Mouse (Mus musculus): ENCODE measurements around the gene Gfpt1. TPM values are rescaled to one million over a fixed set of nuclear protein-coding genes. Genes with fewer than 3 reads are reported as not detected.
"Not testable (repeated sequence)": the region's sequence is repeated elsewhere in the genome, so short reads cannot be mapped to it uniquely, and the experiment has no call there.

Gfpt1 gene
- polyA plus RNA-seq, 1 experiment from 2014 or later = 22.3 TPM

- no peaks in the 10 kb centered on the region for H3K4me1 ChIP-seq (ENCODE audit: control insufficient read depth, insufficient read depth, low read length)
- H3K36me3 ChIP-seq (ENCODE audit: control insufficient read depth, insufficient read depth, low read length) = peaks cover 80% of the 10 kb centered on the region
- WGBS = 88% methylated on average over 4 of the region's 4 CpGs
- no peaks in the 10 kb centered on the region for H3K9me3 ChIP-seq (ENCODE audit: control insufficient read depth, low read length)
- H3K9ac ChIP-seq (ENCODE audit: low read depth, low read length) = no peak overlapping the region
- H3K27me3 ChIP-seq (ENCODE audit: control insufficient read depth, insufficient read depth, low read length) = no peaks in the 10 kb centered on the region
- no peak overlapping the region for H3K27ac ChIP-seq (ENCODE audit: low read depth, low read length)
- H3K4me2 ChIP-seq (replicated peaks; ENCODE audit: low read depth, low read length) = no peak overlapping the region
- no peak for ATAC-seq (ENCODE audit: low FRiP score, low TSS enrichment)
- no peak overlapping the region for H3K4me3 ChIP-seq (ENCODE audit: low read length)
Measured at GRCm38 (mm10) chr6:87079457-87079856, 36.8 kb downstream of the Gfpt1 start.

GRCm38 (mm10) chr6:87085026-87085425, 42.4 kb downstream of the Gfpt1 start:
- Histone ChIP-seq H3K36me3 (ENCODE audit: control insufficient read depth, insufficient read depth, low read length) (peaks cover 93% of the 10 kb centered on the region), H3K9ac (ENCODE audit: low read depth, low read length) (no peak overlapping the region), H3K4me1 (ENCODE audit: control insufficient read depth, insufficient read depth, low read length) (no peaks in the 10 kb centered on the region), H3K9me3 (ENCODE audit: control insufficient read depth, low read length) (no peaks in the 10 kb centered on the region), H3K27me3 (ENCODE audit: control insufficient read depth, insufficient read depth, low read length) (no peaks in the 10 kb centered on the region), H3K4me3 (ENCODE audit: low read length) (no peak overlapping the region), H3K4me2 (replicated peaks; ENCODE audit: low read depth, low read length) (no peak overlapping the region), H3K27ac (ENCODE audit: low read depth, low read length) (no peak overlapping the region)
- WGBS = 85% methylated on average over 6 of the region's 6 CpGs
- no peak for ATAC-seq (ENCODE audit: low FRiP score, low TSS enrichment)

- Histone ChIP-seq H3K4me3 (ENCODE audit: low read length) (no peak overlapping the region), H3K9me3 (ENCODE audit: control insufficient read depth, low read length) (no peaks in the 10 kb centered on the region), H3K9ac (ENCODE audit: low read depth, low read length) (no peak overlapping the region), H3K36me3 (ENCODE audit: control insufficient read depth, insufficient read depth, low read length) (peaks cover 70% of the 10 kb centered on the region), H3K27me3 (ENCODE audit: control insufficient read depth, insufficient read depth, low read length) (no peaks in the 10 kb centered on the region), H3K4me2 (replicated peaks; ENCODE audit: low read depth, low read length) (no peak overlapping the region), H3K27ac (ENCODE audit: low read depth, low read length) (no peak overlapping the region), H3K4me1 (ENCODE audit: control insufficient read depth, insufficient read depth, low read length) (no peaks in the 10 kb centered on the region)
- ATAC-seq (ENCODE audit: low FRiP score, low TSS enrichment) = no peak
- 94% methylated on average over 5 of the region's 5 CpGs for WGBS
Measured at GRCm38 (mm10) chr6:87088356-87088755, 45.7 kb downstream of the Gfpt1 start.

GRCm38 (mm10) chr6:87090877-87091276, 48.2 kb downstream of the Gfpt1 start:
- H3K9me3 ChIP-seq (ENCODE audit: control insufficient read depth, low read length) = no peaks in the 10 kb centered on the region
- no peak overlapping the region for H3K4me3 ChIP-seq (ENCODE audit: low read length)
- no peak overlapping the region for H3K4me2 ChIP-seq (replicated peaks; ENCODE audit: low read depth, low read length)
- H3K27me3 ChIP-seq (ENCODE audit: control insufficient read depth, insufficient read depth, low read length) = no peaks in the 10 kb centered on the region
- H3K27ac ChIP-seq (ENCODE audit: low read depth, low read length) = no peak overlapping the region
- H3K9ac ChIP-seq (ENCODE audit: low read depth, low read length) = no peak overlapping the region
- H3K4me1 ChIP-seq (ENCODE audit: control insufficient read depth, insufficient read depth, low read length) = no peaks in the 10 kb centered on the region
- no peak for ATAC-seq (ENCODE audit: low FRiP score, low TSS enrichment)
- H3K36me3 ChIP-seq (ENCODE audit: control insufficient read depth, insufficient read depth, low read length) = peaks cover 45% of the 10 kb centered on the region
- WGBS = 73% methylated on average over 3 of the region's 3 CpGs

GRCm38 (mm10) chr6:87092476-87092875, 49.8 kb downstream of the Gfpt1 start:
- Histone ChIP-seq H3K4me1 (ENCODE audit: control insufficient read depth, insufficient read depth, low read length) (no peaks in the 10 kb centered on the region), H3K4me3 (ENCODE audit: low read length) (no peak overlapping the region), H3K4me2 (replicated peaks; ENCODE audit: low read depth, low read length) (no peak overlapping the region), H3K36me3 (ENCODE audit: control insufficient read depth, insufficient read depth, low read length) (peaks cover 32% of the 10 kb centered on the region), H3K27ac (ENCODE audit: low read depth, low read length) (no peak overlapping the region), H3K27me3 (ENCODE audit: control insufficient read depth, insufficient read depth, low read length) (no peaks in the 10 kb centered on the region), H3K9me3 (ENCODE audit: control insufficient read depth, low read length) (no peaks in the 10 kb centered on the region), H3K9ac (ENCODE audit: low read depth, low read length) (no peak overlapping the region)
- ATAC-seq (ENCODE audit: low FRiP score, low TSS enrichment) = no peak
- WGBS = 74% methylated on average over 5 of the region's 5 CpGs

- not testable (repeated sequence) for ATAC-seq (ENCODE audit: low FRiP score, low TSS enrichment); H3K4me2 ChIP-seq (replicated peaks; ENCODE audit: low read depth, low read length); H3K27me3 ChIP-seq (ENCODE audit: control insufficient read depth, insufficient read depth, low read length); H3K27ac ChIP-seq (ENCODE audit: low read depth, low read length); H3K4me3 ChIP-seq (ENCODE audit: low read length); H3K9ac ChIP-seq (ENCODE audit: low read depth, low read length); H3K4me1 ChIP-seq (ENCODE audit: control insufficient read depth, insufficient read depth, low read length); H3K9me3 ChIP-seq (ENCODE audit: control insufficient read depth, low read length)
- peaks cover 21% of the 10 kb centered on the region for H3K36me3 ChIP-seq (ENCODE audit: control insufficient read depth, insufficient read depth, low read length)
- 90% methylated on average over 8 of the region's 8 CpGs for WGBS
Measured at GRCm38 (mm10) chr6:87093631-87094030, 51.0 kb downstream of the Gfpt1 start.

- no peak for ATAC-seq (ENCODE audit: low FRiP score, low TSS enrichment)
- Histone ChIP-seq H3K36me3 (ENCODE audit: control insufficient read depth, insufficient read depth, low read length) (no peaks in the 10 kb centered on the region), H3K4me1 (ENCODE audit: control insufficient read depth, insufficient read depth, low read length) (peaks cover 27% of the 10 kb centered on the region), H3K27me3 (ENCODE audit: control insufficient read depth, insufficient read depth, low read length) (no peaks in the 10 kb centered on the region), H3K9ac (ENCODE audit: low read depth, low read length) (no peak overlapping the region), H3K9me3 (ENCODE audit: control insufficient read depth, low read length) (no peaks in the 10 kb centered on the region), H3K4me3 (ENCODE audit: low read length) (no peak overlapping the region), H3K4me2 (replicated peaks; ENCODE audit: low read depth, low read length) (no peak overlapping the region), H3K27ac (ENCODE audit: low read depth, low read length) (no peak overlapping the region)
- 12% methylated on average over 3 of the region's 3 CpGs for WGBS
Measured at GRCm38 (mm10) chr6:87099261-87099660, 56.6 kb downstream of the Gfpt1 start.

GRCm38 (mm10) chr6:87099671-87100296, 57.1 kb downstream of the Gfpt1 start:
- 61% methylated on average over 7 of the region's 7 CpGs for WGBS
- peaks cover 27% of the 10 kb centered on the region for H3K4me1 ChIP-seq (ENCODE audit: control insufficient read depth, insufficient read depth, low read length)
- H3K4me3 ChIP-seq (ENCODE audit: low read length) = no peak overlapping the region
- H3K36me3 ChIP-seq (ENCODE audit: control insufficient read depth, insufficient read depth, low read length) = no peaks in the 10 kb centered on the region
- no peak overlapping the region for H3K27ac ChIP-seq (ENCODE audit: low read depth, low read length)
- no peaks in the 10 kb centered on the region for H3K9me3 ChIP-seq (ENCODE audit: control insufficient read depth, low read length)
- H3K9ac ChIP-seq (ENCODE audit: low read depth, low read length) = no peak overlapping the region
- H3K27me3 ChIP-seq (ENCODE audit: control insufficient read depth, insufficient read depth, low read length) = no peaks in the 10 kb centered on the region
- no peak overlapping the region for H3K4me2 ChIP-seq (replicated peaks; ENCODE audit: low read depth, low read length)
- ATAC-seq (ENCODE audit: low FRiP score, low TSS enrichment) = no peak

GRCm38 (mm10) chr6:87100297-87101020, 57.8 kb downstream of the Gfpt1 start:
- WGBS = 58% methylated on average over 9 of the region's 9 CpGs

More at GRCm38 (mm10) chr6:87100297-87101020, 57.8 kb downstream of the Gfpt1 start:
- Histone ChIP-seq H3K9me3 (ENCODE audit: control insufficient read depth, low read length) (no peaks in the 10 kb centered on the region), H3K4me3 (ENCODE audit: low read length) (no peak overlapping the region), H3K36me3 (ENCODE audit: control insufficient read depth, insufficient read depth, low read length) (no peaks in the 10 kb centered on the region), H3K4me2 (replicated peaks; ENCODE audit: low read depth, low read length) (no peak overlapping the region), H3K9ac (ENCODE audit: low read depth, low read length) (no peak overlapping the region), H3K4me1 (ENCODE audit: control insufficient read depth, insufficient read depth, low read length) (peaks cover 27% of the 10 kb centered on the region), H3K27ac (ENCODE audit: low read depth, low read length) (no peak overlapping the region), H3K27me3 (ENCODE audit: control insufficient read depth, insufficient read depth, low read length) (no peaks in the 10 kb centered on the region)
- no peak for ATAC-seq (ENCODE audit: low FRiP score, low TSS enrichment)

All from kidney, embryonic 14.5 days (tissue).